Mouse (Mus musculus): ENCODE results near the gene Fbxw9. TPM values are rescaled to one million over a fixed set of nuclear protein-coding genes. Genes with fewer than 3 reads are reported as not detected.

Gene Fbxw9
- polyA plus RNA-seq, 1 experiment from 2014 or later: 65.0 TPM

GRCm38 (mm10) chr8:85025098-85025932 lies 34.5 kb upstream of the Fbxw9 start, which contains the start of gene Asna1:
Gene Asna1, minus strand, starts transcription at chr8:85025281.
- Histone ChIP-seq H3K27ac (replicated peaks; ENCODE audit: low read depth, low read length) (peak within 1 kb of the TSS; percentile 55), H3K9ac (replicated peaks; ENCODE audit: low read length) (peak within 1 kb of the TSS; percentile 70), H3K9me3 (ENCODE audit: control insufficient read depth, low read length) (no peaks in the 10 kb centered on the region), H3K4me2 (ENCODE audit: low read length) (peak within 1 kb of the TSS; percentile 90), H3K4me3 (replicated peaks; ENCODE audit: low read depth, low read length) (peak within 1 kb of the TSS; percentile 89), H3K4me1 (ENCODE audit: control insufficient read depth, insufficient read depth, low read length) (peaks cover 36% of the 10 kb centered on the region), H3K36me3 (ENCODE audit: control insufficient read depth, insufficient read depth, low read length) (peaks cover 47% of the 10 kb centered on the region), H3K27me3 (ENCODE audit: control insufficient read depth, insufficient read depth, low read length) (no peaks in the 10 kb centered on the region)
- DNase-seq (peak; percentile 93), ATAC-seq (ENCODE audit: low FRiP score, low TSS enrichment) (peak; percentile 87)
- 6% methylated on average over 30 of the region's 30 CpGs for WGBS

- peak within 1 kb of the TSS; percentile 96 for H3K9ac ChIP-seq (replicated peaks; ENCODE audit: low read length)
- H3K36me3 ChIP-seq (ENCODE audit: control insufficient read depth, insufficient read depth, low read length): peaks cover 45% of the 10 kb centered on the region
- peaks cover 36% of the 10 kb centered on the region for H3K4me1 ChIP-seq (ENCODE audit: control insufficient read depth, insufficient read depth, low read length)
- no peaks in the 10 kb centered on the region for H3K27me3 ChIP-seq (ENCODE audit: control insufficient read depth, insufficient read depth, low read length)
- peak within 1 kb of the TSS; percentile 99 for H3K4me3 ChIP-seq (replicated peaks; ENCODE audit: low read depth, low read length)
- no peaks in the 10 kb centered on the region for H3K9me3 ChIP-seq (ENCODE audit: control insufficient read depth, low read length)
- H3K27ac ChIP-seq (replicated peaks; ENCODE audit: low read depth, low read length): peak within 1 kb of the TSS; percentile 85
- H3K4me2 ChIP-seq (ENCODE audit: low read length): peak within 1 kb of the TSS; percentile 90
- under 1% methylated on average over 71 of the region's 75 CpGs for WGBS
- peak; percentile 80 for ATAC-seq (ENCODE audit: low FRiP score, low TSS enrichment)
- DNase-seq: peak; percentile 98
Measured at GRCm38 (mm10) chr8:85026670-85027515, 33.0 kb upstream of the Fbxw9 start, which contains the start of gene Trir. Gene Trir, plus strand, starts transcription at chr8:85026823.

GRCm38 (mm10) chr8:85027516-85027855 lies 32.4 kb upstream of the Fbxw9 start:
- no peaks in the 10 kb centered on the region for H3K9me3 ChIP-seq (ENCODE audit: control insufficient read depth, low read length)
- H3K27ac ChIP-seq (replicated peaks; ENCODE audit: low read depth, low read length): peak overlapping the region; percentile 85
- no peaks in the 10 kb centered on the region for H3K27me3 ChIP-seq (ENCODE audit: control insufficient read depth, insufficient read depth, low read length)
- peak overlapping the region; percentile 90 for H3K4me2 ChIP-seq (ENCODE audit: low read length)
- 1% methylated on average over 13 of the region's 13 CpGs for WGBS
- peak overlapping the region; percentile 96 for H3K9ac ChIP-seq (replicated peaks; ENCODE audit: low read length)
- H3K4me1 ChIP-seq (ENCODE audit: control insufficient read depth, insufficient read depth, low read length): peaks cover 36% of the 10 kb centered on the region
- ATAC-seq (ENCODE audit: low FRiP score, low TSS enrichment): no peak
- peak; percentile 32 for DNase-seq
- peaks cover 44% of the 10 kb centered on the region for H3K36me3 ChIP-seq (ENCODE audit: control insufficient read depth, insufficient read depth, low read length)
- H3K4me3 ChIP-seq (replicated peaks; ENCODE audit: low read depth, low read length): peak overlapping the region; percentile 99

GRCm38 (mm10) chr8:85027922-85028321 lies 31.9 kb upstream of the Fbxw9 start:
- DNase-seq: peak; percentile 38
- Histone ChIP-seq H3K4me1 (ENCODE audit: control insufficient read depth, insufficient read depth, low read length) (peaks cover 36% of the 10 kb centered on the region), H3K9ac (replicated peaks; ENCODE audit: low read length) (peak overlapping the region; percentile 96), H3K36me3 (ENCODE audit: control insufficient read depth, insufficient read depth, low read length) (peaks cover 47% of the 10 kb centered on the region), H3K4me2 (ENCODE audit: low read length) (peak overlapping the region; percentile 90), H3K4me3 (replicated peaks; ENCODE audit: low read depth, low read length) (peak overlapping the region; percentile 99), H3K9me3 (ENCODE audit: control insufficient read depth, low read length) (no peaks in the 10 kb centered on the region), H3K27ac (replicated peaks; ENCODE audit: low read depth, low read length) (no peak overlapping the region), H3K27me3 (ENCODE audit: control insufficient read depth, insufficient read depth, low read length) (no peaks in the 10 kb centered on the region)
- ATAC-seq (ENCODE audit: low FRiP score, low TSS enrichment): no peak
- 29% methylated on average over 2 of the region's 2 CpGs for WGBS

- no peak for DNase-seq
- Histone ChIP-seq H3K4me2 (ENCODE audit: low read length) (peak overlapping the region; percentile 90), H3K27me3 (ENCODE audit: control insufficient read depth, insufficient read depth, low read length) (no peaks in the 10 kb centered on the region), H3K9me3 (ENCODE audit: control insufficient read depth, low read length) (no peaks in the 10 kb centered on the region), H3K4me3 (replicated peaks; ENCODE audit: low read depth, low read length) (peak overlapping the region; percentile 99; the same call in 1 of the 2 replicates), H3K36me3 (ENCODE audit: control insufficient read depth, insufficient read depth, low read length) (peaks cover 46% of the 10 kb centered on the region), H3K9ac (replicated peaks; ENCODE audit: low read length) (no peak overlapping the region), H3K4me1 (ENCODE audit: control insufficient read depth, insufficient read depth, low read length) (peaks cover 31% of the 10 kb centered on the region), H3K27ac (replicated peaks; ENCODE audit: low read depth, low read length) (no peak overlapping the region)
- no peak for ATAC-seq (ENCODE audit: low FRiP score, low TSS enrichment)
- 94% methylated on average over 14 of the region's 14 CpGs for WGBS
Measured at GRCm38 (mm10) chr8:85029271-85029670, 30.6 kb upstream of the Fbxw9 start.

- Histone ChIP-seq H3K4me1 (ENCODE audit: control insufficient read depth, insufficient read depth, low read length) (peaks cover 28% of the 10 kb centered on the region), H3K4me3 (replicated peaks; ENCODE audit: low read depth, low read length) (no peak overlapping the region), H3K27ac (replicated peaks; ENCODE audit: low read depth, low read length) (no peak overlapping the region), H3K9ac (replicated peaks; ENCODE audit: low read length) (no peak overlapping the region), H3K36me3 (ENCODE audit: control insufficient read depth, insufficient read depth, low read length) (peaks cover 46% of the 10 kb centered on the region), H3K4me2 (ENCODE audit: low read length) (no peak overlapping the region), H3K9me3 (ENCODE audit: control insufficient read depth, low read length) (no peaks in the 10 kb centered on the region), H3K27me3 (ENCODE audit: control insufficient read depth, insufficient read depth, low read length) (no peaks in the 10 kb centered on the region)
- 88% methylated on average over 4 of the region's 4 CpGs for WGBS
- no peak for ATAC-seq (ENCODE audit: low FRiP score, low TSS enrichment)
- no peak for DNase-seq
Measured at GRCm38 (mm10) chr8:85032622-85033311, 27.1 kb upstream of the Fbxw9 start.

GRCm38 (mm10) chr8:85033867-85034266 lies 26.0 kb upstream of the Fbxw9 start:
- no peak overlapping the region for H3K4me3 ChIP-seq (replicated peaks; ENCODE audit: low read depth, low read length)
- H3K27me3 ChIP-seq (ENCODE audit: control insufficient read depth, insufficient read depth, low read length): no peaks in the 10 kb centered on the region
- ATAC-seq (ENCODE audit: low FRiP score, low TSS enrichment) (no peak), DNase-seq (no peak)
- no peak overlapping the region for H3K27ac ChIP-seq (replicated peaks; ENCODE audit: low read depth, low read length)
- H3K4me1 ChIP-seq (ENCODE audit: control insufficient read depth, insufficient read depth, low read length): peaks cover 25% of the 10 kb centered on the region
- 68% methylated on average over 1 of the region's 1 CpGs for WGBS
- no peaks in the 10 kb centered on the region for H3K9me3 ChIP-seq (ENCODE audit: control insufficient read depth, low read length)
- H3K9ac ChIP-seq (replicated peaks; ENCODE audit: low read length): no peak overlapping the region
- H3K36me3 ChIP-seq (ENCODE audit: control insufficient read depth, insufficient read depth, low read length): peaks cover 46% of the 10 kb centered on the region
- no peak overlapping the region for H3K4me2 ChIP-seq (ENCODE audit: low read length)

- Histone ChIP-seq H3K4me2 (ENCODE audit: low read length) (peak overlapping the region; percentile 98), H3K4me3 (replicated peaks; ENCODE audit: low read depth, low read length) (peak overlapping the region; percentile 81), H3K9ac (replicated peaks; ENCODE audit: low read length) (no peak overlapping the region), H3K9me3 (ENCODE audit: control insufficient read depth, low read length) (no peaks in the 10 kb centered on the region), H3K27me3 (ENCODE audit: control insufficient read depth, insufficient read depth, low read length) (no peaks in the 10 kb centered on the region), H3K36me3 (ENCODE audit: control insufficient read depth, insufficient read depth, low read length) (peaks cover 39% of the 10 kb centered on the region), H3K4me1 (ENCODE audit: control insufficient read depth, insufficient read depth, low read length) (peaks cover 24% of the 10 kb centered on the region), H3K27ac (replicated peaks; ENCODE audit: low read depth, low read length) (no peak overlapping the region)
- peak; percentile 89 for DNase-seq
- ATAC-seq (ENCODE audit: low FRiP score, low TSS enrichment): no peak
- WGBS: 2% methylated on average over 13 of the region's 13 CpGs
Measured at GRCm38 (mm10) chr8:85034764-85035163, 25.1 kb upstream of the Fbxw9 start.

All from midbrain, embryonic 14.5 days (tissue).